Mouse (Mus musculus) olfactory bulb, adult 2 months (tissue): Measurements from ENCODE around the gene Sf3b3.

Experiments
- CTCF ChIP-seq: fragments of 200-500 bp; IDR thresholded peaks from 2 replicates; pipeline ENCODE4 v1.5.1; 2012; ENCODE audit warnings: low read depth, mild to moderate bottlenecking, low read length, moderate library complexity; ENCODE audit not compliant: insufficient read depth
- POLR2A ChIP-seq: fragments of 200-500 bp; IDR thresholded peaks from 2 replicates; pipeline ENCODE4 v1.6.1; 2012; ENCODE audit warnings: mild to moderate bottlenecking, low read depth, low read length, moderate library complexity; ENCODE audit not compliant: insufficient read depth

DNA sequence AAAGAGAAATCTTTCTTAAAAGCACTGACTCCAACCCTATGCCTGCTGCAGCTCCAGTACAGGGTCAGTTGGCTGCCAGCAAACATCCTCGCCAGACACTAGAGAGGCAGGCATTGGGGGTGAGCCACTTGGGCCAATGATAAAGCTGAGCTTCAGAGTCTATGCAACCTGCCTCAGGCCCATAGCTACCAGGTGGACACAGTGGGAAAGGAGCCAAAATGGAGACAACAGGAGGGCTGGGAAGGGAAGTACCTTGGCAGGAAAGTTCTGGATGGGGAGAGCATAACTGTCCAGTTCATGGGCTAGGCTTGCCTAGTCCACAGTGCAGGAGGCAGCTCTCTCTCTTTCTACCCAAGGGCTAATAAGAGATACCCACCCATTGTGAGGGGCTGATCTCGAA lies 46.3 kb upstream of the Sf3b3 start:
- TF ChIP-seq POLR2A = no peak
- TF ChIP-seq CTCF = no peak
